Mouse (Mus musculus): Measurements from ENCODE around the gene Zfp606. TPM values are rescaled to one million over a fixed set of nuclear protein-coding genes. Genes with fewer than 3 reads are reported as not detected.

The Zfp606 gene
- total RNA-seq (2021): 10 to 100 TPM; 12.6 to 14.3 TPM
- long read RNA-seq, experiment 1, full-length matches to known transcripts: 11 of 17 reads
- long read RNA-seq, experiment 1, partial matches to known transcripts: 0 of 17 reads
- long read RNA-seq, experiment 1, other reads (novel, unspliced or antisense): 6 of 17 reads
- long read RNA-seq, experiment 2, full-length matches to known transcripts: 7 of 12 reads
- long read RNA-seq, experiment 2, partial matches to known transcripts: 1 of 12 reads
- long read RNA-seq, experiment 2, other reads (novel, unspliced or antisense): 4 of 12 reads

- DNase-seq (ENCODE audit: low spot score in 2 of 2): peak; percentile 84 to 93
Observed at GRCm38 (mm10) chr7:12478158-12479008, at the start of gene Zfp606. TSS of gene Zfp606 (plus strand) at chr7:12478293.

GRCm38 (mm10) chr7:12479009-12479346, 885 bp downstream of the Zfp606 start:
- DNase-seq (ENCODE audit: low spot score in 2 of 2): no peak

GRCm38 (mm10) chr7:12479525-12479924, 1.4 kb downstream of the Zfp606 start:
- DNase-seq (ENCODE audit: low spot score in 2 of 2): no peak

GRCm38 (mm10) chr7:12483771-12484170, 5.7 kb downstream of the Zfp606 start:
- no peak for DNase-seq (ENCODE audit: low spot score in 2 of 2)

DNA sequence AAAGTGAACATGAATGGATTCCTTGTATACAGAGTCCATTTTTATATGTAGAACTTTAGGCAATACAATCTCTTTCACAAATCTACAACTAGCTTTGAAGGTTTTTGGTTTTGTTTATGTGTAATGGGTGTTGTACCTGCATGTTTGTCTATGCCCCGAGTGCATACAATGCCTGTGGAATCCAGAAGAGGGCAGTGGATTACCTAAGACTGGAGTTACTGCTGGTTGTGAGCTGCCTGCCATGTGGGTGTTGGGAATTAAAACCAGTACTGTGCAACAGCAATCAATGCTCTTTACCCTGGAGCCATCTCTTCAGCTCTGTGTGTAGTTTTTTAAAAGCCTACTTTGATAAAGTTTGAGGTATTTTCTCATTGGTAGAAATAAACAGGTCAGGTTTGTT, 7.9 kb downstream of the Zfp606 start:
- DNase-seq (ENCODE audit: low spot score in 2 of 2): no peak

DNA sequence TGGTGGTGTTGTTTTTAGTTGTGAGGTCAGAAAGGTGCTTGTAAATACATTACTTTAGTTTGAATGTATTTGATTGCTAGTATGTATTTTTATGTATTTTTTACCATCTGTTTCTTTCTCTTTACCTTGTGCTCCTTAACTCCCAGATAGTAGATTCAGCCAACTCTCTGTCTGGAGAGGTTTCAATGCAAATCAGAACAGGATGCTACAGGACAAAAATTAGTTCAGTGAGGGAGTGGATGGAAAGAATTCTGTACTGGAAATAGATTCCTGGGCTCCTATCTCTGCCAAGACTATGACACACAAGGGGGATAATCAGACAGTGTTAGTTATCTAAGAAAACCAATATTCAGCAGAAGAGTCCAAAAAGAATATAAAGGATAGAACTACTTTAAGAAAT, 8.6 kb downstream of the Zfp606 start:
- DNase-seq (ENCODE audit: low spot score in 2 of 2): no peak

- DNase-seq (ENCODE audit: low spot score in 2 of 2): no peak
Observed at GRCm38 (mm10) chr7:12510913-12511312, 32.8 kb downstream of the Zfp606 start.

- DNase-seq (ENCODE audit: low spot score in 2 of 2): no peak
Observed at GRCm38 (mm10) chr7:12512217-12512616, 34.1 kb downstream of the Zfp606 start, which contains the start of gene 2900092C05Rik. TSS of gene 2900092C05Rik (plus strand) at chr7:12512517.

Other genes with a start within 250 kb of the Zfp606 start
- not detected for gene Vmn1r81, start 210.0 kb upstream of the Zfp606 start, total RNA-seq (2021)
- not detected for gene Vmn1r82, start 177.9 kb upstream of the Zfp606 start, total RNA-seq (2021)
- not detected for gene Vmn1r83, start 148.8 kb upstream of the Zfp606 start, total RNA-seq (2021)
- not detected for gene Vmn1r84, start 109.0 kb upstream of the Zfp606 start, total RNA-seq (2021)
- gene Zfp551, start 55.5 kb upstream of the Zfp606 start, total RNA-seq (2021): 1 to 10 TPM; 7.6 TPM
- gene 2900092C05Rik, start 34.2 kb downstream of the Zfp606 start, total RNA-seq (2021): not detected
- under 1 TPM; 0.05 TPM for gene Vmn2r53, start 130.5 kb downstream of the Zfp606 start, total RNA-seq (2021)
- gene Vmn2r54, start 162.0 kb downstream of the Zfp606 start, total RNA-seq (2021): not detected
- not detected for gene Vmn2r55, start 206.7 kb downstream of the Zfp606 start, total RNA-seq (2021)

Measured in layer of hippocampus, postnatal 14 days (tissue).